Mouse (Mus musculus): ENCODE data around the gene Utp18.

DNA sequence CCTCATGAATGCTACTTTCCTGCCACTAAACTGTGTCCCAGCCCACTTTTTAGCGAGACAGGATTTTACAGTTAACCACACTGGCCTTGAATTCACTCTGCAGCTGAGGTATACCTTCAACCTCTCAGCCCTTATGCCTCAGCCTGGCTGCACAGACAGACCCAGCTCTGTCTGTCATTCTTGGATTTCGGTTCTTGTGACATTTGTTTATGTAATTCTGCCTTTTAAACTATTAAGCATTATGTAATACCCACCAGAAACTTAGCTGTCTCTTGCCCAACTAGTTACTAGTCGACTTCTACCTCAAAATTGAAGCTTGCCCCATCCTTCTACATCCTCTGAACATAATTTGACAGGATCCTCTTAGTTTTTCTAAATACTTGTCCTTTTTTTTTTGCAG lies 22.3 kb upstream of the Utp18 start:
- TF ChIP-seq POLR2A (IDR thresholded peaks at IDR 0.05; ENCODE audit: borderline replicate concordance, insufficient read depth, low read length) (no peak), CTCF (IDR thresholded peaks at IDR 0.05; ENCODE audit: borderline replicate concordance, insufficient read depth, low read depth, low read length) (no peak)

All from cerebellum, adult 2 months (tissue).